Mouse (Mus musculus) cerebellum, adult 18-20 months (tissue): ENCODE results near the gene Dnm1.
"Not testable (repeated sequence)": the region's sequence is repeated elsewhere in the genome, so short reads cannot be mapped to it uniquely, and the experiment has no call there.

Experiments used
- DNase-seq, 2 experiments: peaks; one replicate each; pipeline ENCODE4 v3.0.0; 2021

The Dnm1 gene

GRCm38 (mm10) chr2:32310096-32310845 is 42.9 kb downstream of the Dnm1 start:
- peak in 1 of 2 experiments; percentile 28 for DNase-seq

GRCm38 (mm10) chr2:32308870-32309568 is 44.1 kb downstream of the Dnm1 start:
- DNase-seq: peak; percentile 57 to 59

GRCm38 (mm10) chr2:32307941-32308760 is 45.0 kb downstream of the Dnm1 start:
- peak; percentile 79 to 83 for DNase-seq

GRCm38 (mm10) chr2:32307247-32307798 is 45.8 kb downstream of the Dnm1 start:
- peak in 1 of 2 experiments; percentile 32 for DNase-seq

- peak in 1 of 2 experiments; percentile 33 for DNase-seq
Measured at GRCm38 (mm10) chr2:32306176-32306575, 47.0 kb downstream of the Dnm1 start.

GRCm38 (mm10) chr2:32305668-32306067 is 47.5 kb downstream of the Dnm1 start:
- peak in 1 of 2 experiments; percentile 22 for DNase-seq

- peak; percentile 85 to 86 for DNase-seq
Measured at GRCm38 (mm10) chr2:32304145-32304832, 48.8 kb downstream of the Dnm1 start.

- DNase-seq: no peak
Measured at GRCm38 (mm10) chr2:32302952-32303351, 50.2 kb downstream of the Dnm1 start.

- no peak for DNase-seq
Measured at GRCm38 (mm10) chr2:32299469-32299868, 53.7 kb downstream of the Dnm1 start.

- not testable (repeated sequence) for DNase-seq
Measured at GRCm38 (mm10) chr2:32295842-32296241, 57.3 kb downstream of the Dnm1 start.

GRCm38 (mm10) chr2:32295285-32295684 is 57.9 kb downstream of the Dnm1 start:
- no peak for DNase-seq

- DNase-seq: peak; percentile 60 to 65
Measured at GRCm38 (mm10) chr2:32294348-32294747, 58.8 kb downstream of the Dnm1 start.

GRCm38 (mm10) chr2:32289578-32289977 is 63.6 kb downstream of the Dnm1 start:
- DNase-seq: no peak

GRCm38 (mm10) chr2:32288371-32288931 is 64.7 kb downstream of the Dnm1 start:
- no peak for DNase-seq

- peak; percentile 98 for DNase-seq
Measured at GRCm38 (mm10) chr2:32287923-32288367, 65.2 kb downstream of the Dnm1 start, which contains the start of gene Swi5. Gene Swi5 (minus strand): TSS chr2:32288075.

GRCm38 (mm10) chr2:32287334-32287840 is 65.8 kb downstream of the Dnm1 start, which contains the start of gene Golga2:
Gene Golga2 (plus strand): TSS chr2:32287384.
- DNase-seq: no peak

- DNase-seq: no peak
Measured at GRCm38 (mm10) chr2:32283986-32284385, 69.2 kb downstream of the Dnm1 start.

GRCm38 (mm10) chr2:32282727-32283126 is 70.4 kb downstream of the Dnm1 start:
- peak; percentile 62 to 66 for DNase-seq

GRCm38 (mm10) chr2:32282289-32282688 is 70.8 kb downstream of the Dnm1 start:
- DNase-seq: no peak

GRCm38 (mm10) chr2:32275823-32276222 is 77.3 kb downstream of the Dnm1 start:
- DNase-seq: no peak

- peak; percentile 55 to 58 for DNase-seq
Measured at GRCm38 (mm10) chr2:32260635-32261034, 92.5 kb downstream of the Dnm1 start.
